Mouse (Mus musculus): ENCODE results near the gene Dpy19l3. TPM values are rescaled to one million over a fixed set of nuclear protein-coding genes. Genes with fewer than 3 reads are reported as not detected.

Dpy19l3 gene
- polyA plus RNA-seq, 1 experiment, result not detected

DNA sequence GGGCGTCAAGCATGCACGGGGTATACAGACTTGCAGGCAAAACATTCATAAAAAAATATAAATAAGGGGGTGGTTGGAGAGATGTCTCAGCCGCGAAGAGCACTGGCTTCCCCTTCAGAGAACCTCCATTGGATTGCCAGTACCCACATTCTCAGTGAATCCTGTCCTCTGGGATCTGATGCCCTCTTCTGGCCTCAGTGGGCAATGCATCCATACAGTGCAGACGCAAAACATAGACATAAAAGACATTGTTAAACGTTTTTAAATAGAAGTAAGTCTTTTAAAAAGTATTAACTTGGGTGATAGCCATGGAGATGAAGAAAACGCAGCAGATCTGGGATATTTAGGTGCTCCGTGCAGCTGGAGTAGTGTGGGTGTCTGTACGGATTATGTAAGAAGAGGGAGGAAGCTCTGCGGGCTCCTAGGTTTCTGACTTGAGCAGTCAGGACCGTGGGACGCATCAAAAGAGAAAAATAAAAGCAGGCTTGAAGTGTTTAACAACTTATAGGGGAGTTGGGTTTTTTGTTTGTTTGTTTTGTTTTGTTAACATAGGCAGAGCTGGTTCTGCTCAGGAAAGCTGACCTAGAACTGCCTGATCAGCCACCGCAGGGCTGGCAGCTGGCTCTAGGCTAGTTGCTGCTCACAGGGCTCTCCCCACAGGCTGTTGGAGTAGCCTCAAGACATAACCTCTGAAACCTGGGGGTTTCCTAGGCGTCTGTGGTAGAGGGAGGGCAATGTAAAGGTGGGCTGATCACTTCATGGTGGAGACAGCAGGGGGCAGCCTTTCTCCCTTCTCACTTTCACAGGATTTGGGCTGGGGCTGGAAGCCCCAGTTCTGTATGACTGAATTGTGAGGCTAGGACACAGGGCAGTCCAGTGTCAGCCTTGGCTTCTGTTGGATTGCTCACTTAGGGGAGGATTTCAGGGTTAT, 2.5 kb upstream of the Dpy19l3 start:
- TF ChIP-seq CTCF (IDR thresholded peaks at IDR 0.05; ENCODE audit: insufficient read depth, low read depth, low read length) (peak; percentile 24; the same call in 1 of the 2 replicates), POLR2A (IDR thresholded peaks at IDR 0.05; ENCODE audit: insufficient read depth, low read depth, low read length) (no peak)
- WGBS, result 22% methylated on average over 14 of the region's 14 CpGs
- H3K4me1 ChIP-seq (ENCODE audit: control insufficient read depth, insufficient read depth, low read length), result peaks cover 15% of the 10 kb centered on the region
- no peak overlapping the region for H3K4me3 ChIP-seq (ENCODE audit: insufficient read depth, low read depth, low read length)
- peak overlapping the region; percentile 21; the same call in 1 of the 2 replicates for H3K27ac ChIP-seq (ENCODE audit: insufficient read depth, low read depth, low read length)

- Histone ChIP-seq H3K27ac (ENCODE audit: insufficient read depth, low read depth, low read length) (no peak overlapping the region), H3K4me3 (ENCODE audit: insufficient read depth, low read depth, low read length) (peak overlapping the region; percentile 97; the same call in 1 of the 2 replicates), H3K4me1 (ENCODE audit: control insufficient read depth, insufficient read depth, low read length) (peaks cover 15% of the 10 kb centered on the region)
- TF ChIP-seq POLR2A (IDR thresholded peaks at IDR 0.05; ENCODE audit: insufficient read depth, low read depth, low read length), result no peak
- no peak for TF ChIP-seq CTCF (IDR thresholded peaks at IDR 0.05; ENCODE audit: insufficient read depth, low read depth, low read length)
- 82% methylated on average over 4 of the region's 4 CpGs for WGBS
Observed at GRCm38 (mm10) chr7:35754886-35755168, 573 bp upstream of the Dpy19l3 start.

DNA sequence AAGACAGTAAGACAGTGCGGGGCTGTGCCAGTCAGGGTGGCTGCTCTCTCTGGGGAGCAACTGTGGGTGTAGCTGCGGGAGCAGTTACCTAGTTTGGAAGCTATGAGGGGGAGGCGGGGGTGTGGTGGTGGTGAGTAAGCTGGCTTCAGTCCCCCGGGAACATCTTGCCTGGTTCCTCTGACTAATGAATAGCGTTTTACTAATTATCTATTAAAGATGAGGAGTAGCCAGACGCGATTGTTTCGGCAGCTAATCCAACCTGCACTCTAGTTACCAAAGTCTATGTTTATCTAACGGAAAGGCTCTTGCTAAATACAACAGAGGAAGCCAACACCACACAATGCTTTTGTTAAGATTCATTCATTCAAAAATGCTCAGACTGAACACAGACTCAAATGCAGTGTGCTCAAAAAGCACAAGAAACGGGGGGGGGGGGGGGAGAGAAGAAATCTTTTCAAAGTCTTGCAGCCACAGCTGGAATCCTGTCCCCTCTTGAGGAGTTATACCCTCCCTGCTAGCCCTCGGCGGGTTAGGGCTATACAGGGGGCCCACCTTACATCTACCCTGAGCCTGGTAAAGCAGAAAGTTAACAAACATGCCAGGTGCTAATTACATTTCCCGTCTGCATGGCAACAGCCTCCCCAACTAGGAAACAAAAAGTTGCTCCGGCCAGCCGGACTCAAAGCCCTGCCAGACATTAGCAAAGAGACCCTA, 778 bp downstream of the Dpy19l3 start:
- peak overlapping the region; percentile 97 for H3K4me3 ChIP-seq (ENCODE audit: insufficient read depth, low read depth, low read length)
- no peak overlapping the region for H3K27ac ChIP-seq (ENCODE audit: insufficient read depth, low read depth, low read length)
- TF ChIP-seq POLR2A (IDR thresholded peaks at IDR 0.05; ENCODE audit: insufficient read depth, low read depth, low read length) (no peak), CTCF (IDR thresholded peaks at IDR 0.05; ENCODE audit: insufficient read depth, low read depth, low read length) (no peak)
- H3K4me1 ChIP-seq (ENCODE audit: control insufficient read depth, insufficient read depth, low read length), result peaks cover 15% of the 10 kb centered on the region
- 2% methylated on average over 15 of the region's 15 CpGs for WGBS

DNA sequence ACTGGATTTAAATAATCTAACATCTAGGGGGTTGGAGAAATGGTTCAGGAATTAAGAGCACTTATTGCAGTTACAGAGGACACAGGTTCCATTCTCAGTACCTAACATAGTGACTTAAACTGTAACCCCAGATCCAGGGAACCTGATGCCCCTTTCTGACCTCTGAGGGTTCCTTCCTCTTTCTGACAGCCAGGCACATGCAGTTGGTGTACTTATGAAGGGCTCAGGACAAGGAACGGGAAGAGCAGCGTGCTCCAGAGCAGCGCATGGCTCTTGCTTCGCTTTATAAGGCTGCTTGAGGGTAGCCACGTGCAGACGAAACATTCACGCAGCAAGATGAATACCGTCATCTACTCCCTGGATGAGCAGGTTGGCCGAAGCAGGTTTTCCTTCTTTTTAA, 3.4 kb downstream of the Dpy19l3 start:
- H3K27ac ChIP-seq (ENCODE audit: insufficient read depth, low read depth, low read length), result no peak overlapping the region
- TF ChIP-seq CTCF (IDR thresholded peaks at IDR 0.05; ENCODE audit: insufficient read depth, low read depth, low read length), result no peak
- no peak for TF ChIP-seq POLR2A (IDR thresholded peaks at IDR 0.05; ENCODE audit: insufficient read depth, low read depth, low read length)
- peaks cover 10% of the 10 kb centered on the region for H3K4me1 ChIP-seq (ENCODE audit: control insufficient read depth, insufficient read depth, low read length)
- H3K4me3 ChIP-seq (ENCODE audit: insufficient read depth, low read depth, low read length), result no peak overlapping the region
- WGBS, result 96% methylated on average over 9 of the region's 9 CpGs

DNA sequence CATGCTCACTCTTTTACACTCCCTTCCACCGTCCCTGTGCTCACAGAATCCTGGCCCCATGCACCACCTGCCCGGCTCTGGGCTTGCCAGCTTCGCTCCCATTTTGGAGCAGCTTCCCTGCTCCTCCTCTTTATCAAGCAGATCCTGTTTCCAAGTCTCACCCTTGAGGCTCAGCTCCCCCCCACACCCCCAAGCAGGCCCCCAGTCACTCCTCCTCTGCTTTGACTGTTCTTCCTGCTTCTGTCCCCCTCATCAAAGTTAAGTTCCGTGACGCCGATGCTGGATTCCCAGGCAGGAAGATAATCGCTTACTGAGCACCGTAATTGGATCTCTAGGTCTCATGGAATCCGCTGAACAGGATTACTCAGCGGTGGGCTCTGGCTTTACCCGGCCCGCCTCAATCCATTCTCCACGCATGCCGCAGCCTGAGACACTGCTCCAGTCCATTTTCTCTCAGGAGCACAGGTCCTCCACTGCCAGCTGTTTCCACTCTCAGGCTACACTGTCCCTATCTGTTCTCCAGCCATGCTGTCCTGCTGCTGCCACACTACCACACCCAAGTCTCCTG, 6.8 kb downstream of the Dpy19l3 start:
- WGBS, result 77% methylated on average over 14 of the region's 14 CpGs
- Histone ChIP-seq H3K4me1 (ENCODE audit: control insufficient read depth, insufficient read depth, low read length) (no peaks in the 10 kb centered on the region), H3K27ac (ENCODE audit: insufficient read depth, low read depth, low read length) (no peak overlapping the region), H3K4me3 (ENCODE audit: insufficient read depth, low read depth, low read length) (no peak overlapping the region)
- TF ChIP-seq POLR2A (IDR thresholded peaks at IDR 0.05; ENCODE audit: insufficient read depth, low read depth, low read length), result no peak

- Histone ChIP-seq H3K4me1 (ENCODE audit: control insufficient read depth, insufficient read depth, low read length) (no peaks in the 10 kb centered on the region), H3K4me3 (ENCODE audit: insufficient read depth, low read depth, low read length) (no peak overlapping the region), H3K27ac (ENCODE audit: insufficient read depth, low read depth, low read length) (no peak overlapping the region)
- WGBS, result 96% methylated on average over 12 of the region's 12 CpGs
- no peak for TF ChIP-seq CTCF (IDR thresholded peaks at IDR 0.05; ENCODE audit: insufficient read depth, low read depth, low read length)
- no peak for TF ChIP-seq POLR2A (IDR thresholded peaks at IDR 0.05; ENCODE audit: insufficient read depth, low read depth, low read length)
Observed at GRCm38 (mm10) chr7:35746686-35747396, 7.4 kb downstream of the Dpy19l3 start.

- WGBS, result 85% methylated on average over 6 of the region's 6 CpGs
- no peak overlapping the region for H3K4me3 ChIP-seq (ENCODE audit: insufficient read depth, low read depth, low read length)
- H3K27ac ChIP-seq (ENCODE audit: insufficient read depth, low read depth, low read length), result no peak overlapping the region
- TF ChIP-seq POLR2A (IDR thresholded peaks at IDR 0.05; ENCODE audit: insufficient read depth, low read depth, low read length) (no peak), CTCF (IDR thresholded peaks at IDR 0.05; ENCODE audit: insufficient read depth, low read depth, low read length) (no peak)
- no peaks in the 10 kb centered on the region for H3K4me1 ChIP-seq (ENCODE audit: control insufficient read depth, insufficient read depth, low read length)
Observed at GRCm38 (mm10) chr7:35745281-35745702, 9.0 kb downstream of the Dpy19l3 start.

DNA sequence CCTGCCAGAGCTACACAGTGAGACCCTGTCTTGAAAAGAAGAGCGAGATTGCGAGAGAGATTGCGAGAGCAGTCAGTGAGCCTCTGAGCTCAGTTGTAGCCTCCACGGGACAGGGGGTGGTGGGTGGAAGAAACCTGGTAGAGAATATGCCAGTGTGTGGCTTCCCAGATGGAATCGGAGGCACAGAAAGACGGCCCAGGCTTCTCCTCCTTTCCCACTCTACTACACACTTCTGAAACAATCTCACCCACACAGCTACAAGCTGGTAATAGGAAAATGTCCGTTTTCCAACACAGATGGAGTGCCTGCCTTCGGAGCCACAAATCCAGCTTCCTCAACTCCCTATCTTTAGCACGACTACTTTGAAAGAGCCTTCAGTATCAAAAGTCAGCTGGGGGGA, 9.5 kb downstream of the Dpy19l3 start:
- no peak for TF ChIP-seq POLR2A (IDR thresholded peaks at IDR 0.05; ENCODE audit: insufficient read depth, low read depth, low read length)
- no peak for TF ChIP-seq CTCF (IDR thresholded peaks at IDR 0.05; ENCODE audit: insufficient read depth, low read depth, low read length)
- WGBS, result 71% methylated on average over 9 of the region's 9 CpGs
- no peak overlapping the region for H3K4me3 ChIP-seq (ENCODE audit: insufficient read depth, low read depth, low read length)
- no peak overlapping the region for H3K27ac ChIP-seq (ENCODE audit: insufficient read depth, low read depth, low read length)
- no peaks in the 10 kb centered on the region for H3K4me1 ChIP-seq (ENCODE audit: control insufficient read depth, insufficient read depth, low read length)

Data from olfactory bulb, adult 2 months (tissue).